Mouse (Mus musculus) A20 (cell line): Measurements from ENCODE around the gene Eloa.
A peak's percentile ranks its signal among the peaks of the same experiment; 100 is the strongest.

Source experiments
- DNase-seq: peaks from one replicate; pipeline ENCODE4 v3.0.0-alpha.2; 2011; ENCODE audit warnings: low read depth, low spot score

The Eloa gene

DNA sequence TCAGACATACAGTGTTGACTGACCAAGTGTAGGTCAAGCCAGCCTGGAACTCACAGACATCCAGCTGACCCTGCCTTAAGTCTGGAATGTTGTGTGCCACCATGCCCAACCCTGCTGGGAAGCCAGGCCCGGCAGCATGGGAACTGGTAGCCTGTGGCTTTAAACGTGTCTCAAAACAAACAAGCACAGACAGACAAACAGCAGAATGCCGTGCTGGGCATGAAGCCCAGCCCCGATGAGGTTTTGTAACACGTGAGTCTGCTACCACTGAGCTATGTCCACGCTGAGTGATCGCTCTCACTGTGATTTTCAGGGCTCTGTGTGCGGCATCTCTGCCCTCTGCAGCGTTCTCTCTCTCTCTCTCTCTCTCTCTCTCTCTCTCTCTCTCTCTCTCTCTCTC, 65.7 kb downstream of the Eloa start:
- DNase-seq: no peak

DNA sequence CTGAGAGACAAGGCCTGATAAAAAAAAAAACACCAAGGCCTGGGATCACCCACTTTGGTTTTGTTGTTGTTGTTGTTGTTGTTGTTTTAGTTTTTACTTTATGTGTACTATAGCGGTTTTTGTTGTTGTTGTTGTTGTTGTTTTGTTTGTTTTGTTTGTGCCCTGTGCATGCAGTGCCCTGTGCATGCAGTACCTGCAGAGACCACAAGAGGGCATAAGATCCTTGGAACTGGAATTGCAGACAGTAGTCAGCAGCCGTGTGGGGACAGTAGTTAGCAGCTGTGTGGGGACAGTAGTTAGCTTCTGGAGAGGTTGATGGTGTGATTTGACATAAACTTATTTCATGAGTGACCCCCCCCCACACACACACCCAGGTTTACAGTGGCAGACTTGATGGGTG, 67.3 kb downstream of the Eloa start:
- DNase-seq: peak; percentile 70
